Mouse (Mus musculus): Measurements from ENCODE around the gene Otulin.

The Otulin gene

GRCm38 (mm10) chr15:27619683-27620082, 10.8 kb downstream of the Otulin start:
- in situ Hi-C loops (cut with MboI; ENCODE audit: unreplicated experiment in 2 of 2), result loop anchor here (5.0 to 25.0 kb wide), 3 partner anchors 32 to 1982 kb away; no protein-coding TSS in a partner anchor

GRCm38 (mm10) chr15:27618778-27619533, 11.5 kb downstream of the Otulin start:
- in situ Hi-C loops (cut with MboI; ENCODE audit: unreplicated experiment in 2 of 2), result loop anchor here (5.0 to 25.0 kb wide), 2 partner anchors 37 to 1982 kb away; no protein-coding TSS in a partner anchor

GRCm38 (mm10) chr15:27617227-27617626, 13.3 kb downstream of the Otulin start:
- in situ Hi-C loops (cut with MboI; ENCODE audit: unreplicated experiment in 2 of 2), result loop anchor here (5.0 to 25.0 kb wide), 2 partner anchors 35 to 1980 kb away; no protein-coding TSS in a partner anchor

- in situ Hi-C loops (cut with MboI; ENCODE audit: unreplicated experiment in 2 of 2), result loop anchor here (5.0 to 25.0 kb wide), 2 partner anchors 34 to 1979 kb away; no protein-coding TSS in a partner anchor
These were observed 14.3 kb downstream of the Otulin start for GRCm38 (mm10) chr15:27616159-27616558.

GRCm38 (mm10) chr15:27613255-27613654, 17.2 kb downstream of the Otulin start:
- in situ Hi-C loops (cut with MboI; ENCODE audit: unreplicated experiment in 2 of 2), result loop anchor here in 1 of 2 experiments (5.0 to 25.0 kb wide), 2 partner anchors 291 to 1976 kb away; no protein-coding TSS in a partner anchor

- in situ Hi-C loops (cut with MboI; ENCODE audit: unreplicated experiment in 2 of 2), result loop anchor here in 1 of 2 experiments (5.0 to 25.0 kb wide), 2 partner anchors 290 to 1975 kb away; no protein-coding TSS in a partner anchor
These were observed 17.8 kb downstream of the Otulin start for GRCm38 (mm10) chr15:27612533-27613221.

- in situ Hi-C loops (cut with MboI; ENCODE audit: unreplicated experiment in 2 of 2), result loop anchor here (10.0 to 25.0 kb wide), 2 partner anchors 1972 to 1985 kb away; partner anchors contain the start of gene Myo10 (in 1 of the 2)
These were observed 20.9 kb downstream of the Otulin start for GRCm38 (mm10) chr15:27609554-27609953.

GRCm38 (mm10) chr15:27605252-27605651, 25.2 kb downstream of the Otulin start:
- in situ Hi-C loops (cut with MboI; ENCODE audit: unreplicated experiment in 2 of 2), result loop anchor here (10.0 to 25.0 kb wide), 2 partner anchors 1968 to 1980 kb away; partner anchors contain the start of gene Myo10 (in 1 of the 2)

GRCm38 (mm10) chr15:27604558-27604957, 25.9 kb downstream of the Otulin start:
- in situ Hi-C loops (cut with MboI; ENCODE audit: unreplicated experiment in 2 of 2), result loop anchor here (10.0 to 25.0 kb wide), 2 partner anchors 1967 to 1980 kb away; partner anchors contain the start of gene Myo10 (in 1 of the 2)

GRCm38 (mm10) chr15:27600524-27600923, 30.0 kb downstream of the Otulin start:
- in situ Hi-C loops (cut with MboI; ENCODE audit: unreplicated experiment in 2 of 2), result loop anchor here (10.0 to 25.0 kb wide), 2 partner anchors 1963 to 1976 kb away; partner anchors contain the start of gene Myo10 (in 1 of the 2)

- in situ Hi-C loops (cut with MboI; ENCODE audit: unreplicated experiment in 2 of 2), result no loop called here
These were observed 31.6 kb downstream of the Otulin start for GRCm38 (mm10) chr15:27598786-27599385.

GRCm38 (mm10) chr15:27597516-27597915, 33.0 kb downstream of the Otulin start:
- in situ Hi-C loops (cut with MboI; ENCODE audit: unreplicated experiment in 2 of 2), result no loop called here

GRCm38 (mm10) chr15:27596463-27597140, 33.9 kb downstream of the Otulin start:
- in situ Hi-C loops (cut with MboI; ENCODE audit: unreplicated experiment in 2 of 2), result no loop called here

- in situ Hi-C loops (cut with MboI; ENCODE audit: unreplicated experiment in 2 of 2), result no loop called here
These were observed 34.9 kb downstream of the Otulin start for GRCm38 (mm10) chr15:27595560-27595959.

- in situ Hi-C loops (cut with MboI; ENCODE audit: unreplicated experiment in 2 of 2), result no loop called here
These were observed 35.5 kb downstream of the Otulin start for GRCm38 (mm10) chr15:27594973-27595372.

GRCm38 (mm10) chr15:27593717-27594116, 36.8 kb downstream of the Otulin start:
- in situ Hi-C loops (cut with MboI; ENCODE audit: unreplicated experiment in 2 of 2), result no loop called here

- in situ Hi-C loops (cut with MboI; ENCODE audit: unreplicated experiment in 2 of 2), result no loop called here
These were observed 37.7 kb downstream of the Otulin start for GRCm38 (mm10) chr15:27592620-27593320.

- in situ Hi-C loops (cut with MboI; ENCODE audit: unreplicated experiment in 2 of 2), result no loop called here
These were observed 39.7 kb downstream of the Otulin start for GRCm38 (mm10) chr15:27590812-27591211.
